Mouse (Mus musculus) MN1 (cell line): ENCODE measurements around the gene Lsm10.

Source experiments
- DNase-seq: peaks from one replicate; pipeline ENCODE4 v3.0.0-alpha.2; 2016; ENCODE audit warnings: low spot score

Lsm10 gene

DNA sequence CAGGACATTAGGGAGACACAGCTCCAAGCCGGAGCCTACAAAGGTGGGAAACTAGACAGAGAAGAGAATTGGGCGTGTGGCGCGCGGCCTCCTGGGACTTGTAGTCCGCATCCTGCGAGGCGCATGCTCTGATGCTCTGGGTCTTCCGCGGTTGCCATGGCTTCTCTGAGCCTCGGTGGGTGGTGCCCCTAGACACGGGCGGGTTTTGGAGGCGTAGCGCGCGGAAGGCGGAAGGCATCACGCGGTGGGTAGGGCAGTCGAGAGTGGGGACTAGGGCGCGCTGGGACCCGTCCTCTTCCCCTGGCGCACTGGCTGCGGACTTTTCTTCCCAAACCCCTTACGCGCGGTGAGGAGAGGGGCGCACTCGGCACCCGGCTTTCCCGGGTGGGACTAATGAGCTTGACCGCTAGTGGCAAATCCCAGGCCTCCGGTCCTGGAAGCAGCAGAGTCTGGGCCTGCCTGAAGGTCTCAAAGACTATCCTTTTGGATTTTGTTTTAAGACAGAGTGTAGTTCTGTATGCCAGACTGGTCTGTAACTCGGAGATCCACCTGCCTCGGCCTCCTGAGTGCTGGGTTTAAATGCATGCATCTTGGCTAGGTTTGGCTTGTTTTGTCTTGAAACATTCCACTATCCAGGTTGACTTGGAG is at the start of gene Lsm10:
Gene Lsm10 (plus strand): TSS at position 160 of the 648 bp plus-strand sequence.
- peak; percentile 96 for DNase-seq

- DNase-seq = peak; percentile 91
Observed at GRCm38 (mm10) chr4:126046851-126047585, 49.4 kb upstream of the Lsm10 start, which contains the start of gene Mrps15. Gene Mrps15, plus strand, starts transcription at chr4:126046925.

DNA sequence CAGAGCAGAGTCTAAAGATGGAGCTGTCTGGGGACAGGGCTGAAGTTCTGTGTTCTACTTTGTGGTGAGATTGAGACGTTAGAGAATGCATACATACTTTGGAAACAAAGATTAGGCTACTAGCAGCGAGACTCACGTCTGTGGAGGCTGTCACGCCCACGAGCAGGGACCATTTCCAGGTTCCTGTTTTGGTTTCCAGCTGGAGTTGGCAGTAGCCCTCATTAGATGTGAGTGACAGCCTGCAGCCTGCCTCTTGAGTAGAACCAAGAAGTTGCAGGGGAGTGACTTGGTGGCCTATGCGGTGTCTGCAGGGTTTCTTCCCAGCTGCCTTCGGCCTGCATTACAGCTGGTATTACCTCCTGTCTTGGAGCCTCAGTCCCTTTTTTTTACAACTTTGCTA is 44.8 kb upstream of the Lsm10 start:
- DNase-seq = no peak

GRCm38 (mm10) chr4:126057207-126058133 is 39.0 kb upstream of the Lsm10 start:
- no peak for DNase-seq

DNA sequence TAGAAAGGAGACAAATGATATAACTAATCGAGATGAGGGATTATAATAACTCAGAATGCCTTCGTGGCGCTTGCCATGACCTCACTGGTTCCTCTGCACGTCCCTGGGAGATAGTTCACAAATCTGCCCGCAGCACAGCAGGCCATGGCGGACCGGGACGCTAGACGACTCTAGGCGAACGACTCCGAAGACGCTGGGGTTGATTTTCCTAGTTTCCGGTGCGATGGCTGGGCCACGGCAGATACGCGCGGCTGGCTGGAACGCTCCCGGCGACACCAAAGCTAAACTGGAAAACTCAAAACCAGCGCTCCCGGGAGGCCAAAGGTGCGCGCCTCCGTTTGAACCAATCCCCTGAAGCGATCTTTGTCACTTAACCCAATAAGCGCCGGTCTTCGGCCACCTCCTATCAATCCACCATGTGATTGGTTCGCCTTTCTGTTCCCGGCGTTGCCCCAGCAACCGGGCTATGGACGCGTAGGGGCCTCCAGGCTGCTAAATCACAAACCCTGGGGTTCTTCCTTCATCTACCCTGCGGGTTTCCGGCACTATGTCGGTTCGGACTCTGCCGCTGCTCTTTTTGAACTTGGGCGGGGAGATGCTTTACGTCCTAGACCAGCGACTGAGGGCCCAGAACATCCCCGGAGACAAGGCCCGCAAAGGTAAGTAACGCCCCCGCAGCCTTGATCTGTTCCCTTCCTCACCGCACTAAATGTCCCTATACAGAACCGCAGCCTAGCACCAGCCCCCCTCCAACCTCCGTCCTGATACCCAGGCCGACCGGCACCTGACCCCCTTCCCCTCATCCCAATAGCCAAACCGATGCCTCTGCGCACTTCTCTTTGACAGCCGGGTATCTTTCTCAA is 38.1 kb upstream of the Lsm10 start, which contains the start of gene Oscp1:
Gene Oscp1 (plus strand): TSS at position 432 of the 863 bp plus-strand sequence.
- peak; percentile 92 for DNase-seq

DNA sequence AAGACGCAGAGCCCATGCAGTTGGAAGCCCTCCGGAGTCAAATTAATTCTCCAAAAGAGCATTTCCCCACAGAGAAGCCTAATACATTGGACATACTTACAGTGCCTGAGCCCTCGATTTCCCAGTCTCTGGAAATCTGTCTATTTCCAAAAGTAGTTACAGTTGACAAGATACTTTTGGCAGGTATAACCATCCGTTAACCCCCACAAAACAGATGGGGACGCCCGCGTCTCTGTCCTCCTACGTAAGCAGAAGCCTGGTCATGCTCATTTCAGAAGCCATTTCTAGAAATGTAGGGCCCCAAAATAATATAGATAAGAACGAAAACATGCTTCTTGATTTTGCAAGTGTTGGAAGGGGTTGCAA is 37.4 kb upstream of the Lsm10 start:
- DNase-seq = no peak

- peak; percentile 59 for DNase-seq
Observed at GRCm38 (mm10) chr4:126062856-126063255, 33.6 kb upstream of the Lsm10 start.

DNA sequence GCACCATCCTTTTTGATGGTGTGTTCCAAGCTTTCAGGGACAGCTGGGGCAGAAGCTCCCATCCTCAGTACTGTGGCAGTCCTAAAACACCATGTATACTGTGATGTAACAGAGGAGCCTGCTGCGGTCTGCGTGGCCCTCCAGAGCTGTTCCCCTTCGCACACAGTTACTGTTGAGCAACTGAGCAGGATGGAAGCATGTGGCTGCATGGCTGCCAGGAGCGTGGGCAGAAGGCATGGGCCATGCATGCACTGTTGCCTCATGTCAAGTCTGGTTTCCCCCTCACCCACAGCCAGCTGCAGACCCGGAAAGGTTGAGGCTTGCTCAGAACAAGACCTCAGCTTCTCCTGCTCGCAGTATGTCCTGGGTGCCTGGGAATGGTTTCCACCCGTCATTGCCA is 31.2 kb upstream of the Lsm10 start:
- DNase-seq = no peak

GRCm38 (mm10) chr4:126067401-126068077 is 28.9 kb upstream of the Lsm10 start:
- DNase-seq = peak; percentile 30

GRCm38 (mm10) chr4:126068842-126069241 is 27.6 kb upstream of the Lsm10 start:
- DNase-seq = no peak

- DNase-seq = no peak
Observed at GRCm38 (mm10) chr4:126077833-126078232, 18.6 kb upstream of the Lsm10 start.

DNA sequence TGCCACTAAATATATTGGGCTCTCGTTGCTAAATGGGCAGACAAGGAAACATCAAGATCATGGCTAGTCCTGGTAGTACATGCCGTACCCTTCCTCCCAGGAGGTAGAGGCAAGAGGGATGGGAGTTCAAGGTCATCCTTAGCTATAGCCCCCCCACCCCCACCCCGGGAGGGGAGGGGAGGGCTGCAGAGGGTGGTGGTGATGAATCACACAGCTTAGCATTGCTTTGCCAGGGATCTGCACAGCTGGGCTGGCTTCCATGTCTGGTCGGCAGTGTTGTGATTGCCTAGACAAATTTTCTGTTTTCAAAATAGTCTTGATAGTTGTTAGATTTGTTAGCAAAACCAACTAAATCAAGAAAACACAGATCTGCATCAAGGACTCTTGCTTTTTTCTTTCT is 17.2 kb upstream of the Lsm10 start:
- no peak for DNase-seq

- DNase-seq = no peak
Observed at GRCm38 (mm10) chr4:126081601-126082000, 14.8 kb upstream of the Lsm10 start.

DNA sequence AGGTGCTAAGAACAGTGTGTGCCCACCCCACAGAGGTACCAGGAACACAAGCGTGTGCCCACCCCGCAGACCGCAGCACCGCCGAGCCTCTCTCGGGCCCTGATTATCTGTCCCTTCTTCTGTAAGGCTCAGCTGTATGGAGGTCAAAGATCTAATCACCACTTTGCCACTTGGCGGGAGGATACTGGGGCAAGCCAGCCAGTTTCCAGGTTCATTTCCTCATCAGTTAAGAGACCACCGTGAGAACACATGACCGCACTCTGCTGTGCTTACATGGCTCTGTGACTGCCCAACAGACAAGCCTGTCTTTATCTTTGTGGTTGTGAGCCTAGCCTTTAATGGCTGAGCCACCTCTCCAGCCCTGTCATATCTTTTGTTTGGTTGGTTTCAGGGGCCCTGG is 13.4 kb upstream of the Lsm10 start:
- DNase-seq = no peak

- DNase-seq = no peak
Observed at GRCm38 (mm10) chr4:126084382-126084781, 12.0 kb upstream of the Lsm10 start.

- DNase-seq = peak; percentile 84
Observed at GRCm38 (mm10) chr4:126085996-126086576, 10.3 kb upstream of the Lsm10 start.

DNA sequence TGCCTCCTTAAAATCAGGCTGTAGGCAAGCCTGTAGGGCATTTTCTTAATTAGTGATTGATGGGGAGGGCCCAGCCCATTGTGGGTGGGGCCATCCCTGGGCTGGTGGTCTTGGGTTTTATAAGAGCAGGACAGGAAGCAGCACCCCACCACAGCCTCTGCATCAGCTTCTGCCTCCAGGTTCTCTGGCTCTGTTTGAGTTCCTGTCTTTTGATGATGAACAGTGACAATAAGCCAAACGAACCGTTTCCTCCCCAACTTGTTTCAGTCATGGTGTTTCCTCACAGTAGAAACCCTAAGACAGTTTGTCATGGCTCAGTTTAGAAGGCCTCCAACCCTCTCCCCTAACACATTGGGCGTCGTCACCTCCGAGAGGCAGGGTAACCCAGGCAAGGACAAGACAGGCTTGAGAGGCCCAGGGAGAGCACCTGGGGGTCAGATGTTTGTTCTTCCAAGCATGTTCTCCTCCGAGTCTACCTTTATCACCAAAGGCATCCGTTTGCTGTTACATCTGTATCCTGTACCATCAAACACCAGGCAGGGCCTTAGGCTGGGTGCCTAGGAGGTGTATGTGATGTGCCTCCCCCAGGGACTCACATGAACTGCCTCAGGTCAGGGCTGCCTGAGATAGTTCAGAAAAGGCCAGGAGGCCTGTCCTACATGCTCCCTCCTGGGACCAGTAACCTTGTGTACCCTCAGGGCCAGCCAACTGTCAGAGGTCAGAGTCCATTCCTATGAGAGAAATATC is 6.1 kb upstream of the Lsm10 start:
- DNase-seq = no peak

GRCm38 (mm10) chr4:126090848-126091124 is 5.6 kb upstream of the Lsm10 start:
- no peak for DNase-seq

DNA sequence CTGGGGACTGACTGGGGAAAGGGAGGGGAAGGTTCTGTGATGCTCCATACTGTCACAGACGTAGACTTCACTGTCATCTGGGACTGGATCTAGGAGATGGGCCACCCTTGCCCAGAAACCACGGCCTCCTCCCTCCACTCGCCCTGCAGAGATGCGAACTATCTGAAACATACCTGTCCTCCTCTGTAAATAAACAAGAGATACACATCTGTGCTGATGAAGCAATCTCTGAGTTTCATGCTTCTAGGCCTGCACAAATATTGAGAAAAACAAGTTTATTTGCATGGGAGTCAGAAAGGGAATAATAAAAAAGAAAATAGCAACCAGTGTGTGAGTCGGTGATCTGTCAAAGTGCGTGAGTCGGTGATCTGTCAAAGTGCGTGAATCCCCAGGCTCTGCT is 4.5 kb upstream of the Lsm10 start:
- no peak for DNase-seq
